Mouse (Mus musculus) large intestine, adult 2 months (tissue): ENCODE measurements around the gene Hist1h1a. TPM values are rescaled to one million over a fixed set of nuclear protein-coding genes. Genes with fewer than 3 reads are reported as not detected.

Source experiments
- DNase-seq: peaks from one replicate; pipeline ENCODE4 v3.0.0-alpha.2; 2012; ENCODE audit warnings: low read depth, low spot score
- WGBS: fragments of 180-500 bp; shearing (Covaris S2); methylation state at CpG from one replicate; pipeline ENCODE4 v1.1.7; 2018; 5-methylcytosine and 5-hydroxymethylcytosine counted together
- polyA plus RNA-seq: library from polyadenylated mRNA; depleted of rRNA; stranded (reverse); fragments of >200 nt; gene quantifications from 2 replicates; pipeline ENCODE4 v1.2.3, GENCODE M21; 2012; rRNA removed

The Hist1h1a gene
- polyA plus RNA-seq, 1 experiment: 1.3 TPM

DNA sequence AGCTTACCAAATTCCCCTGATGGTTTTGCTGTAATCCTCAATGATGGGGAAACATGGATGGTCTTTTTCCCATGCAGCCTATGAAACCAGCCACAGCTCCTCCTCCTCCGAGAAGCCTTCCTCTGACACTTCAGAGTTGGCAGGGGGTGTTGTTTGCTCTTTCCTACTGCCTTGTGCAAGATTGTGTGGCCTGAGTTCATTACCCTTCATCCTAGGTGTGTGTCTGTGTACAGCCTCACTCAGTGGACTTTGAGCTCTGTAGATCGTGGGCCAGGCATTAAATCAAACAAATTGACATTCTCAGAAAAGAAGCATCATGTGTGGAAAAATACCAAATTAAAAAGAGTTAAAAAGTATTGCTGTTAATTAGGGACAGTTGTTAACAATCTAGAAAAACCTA is 41.1 kb downstream of the Hist1h1a start:
- WGBS: 37% methylated on average over 2 of the region's 2 CpGs
- DNase-seq: peak; percentile 43

DNA sequence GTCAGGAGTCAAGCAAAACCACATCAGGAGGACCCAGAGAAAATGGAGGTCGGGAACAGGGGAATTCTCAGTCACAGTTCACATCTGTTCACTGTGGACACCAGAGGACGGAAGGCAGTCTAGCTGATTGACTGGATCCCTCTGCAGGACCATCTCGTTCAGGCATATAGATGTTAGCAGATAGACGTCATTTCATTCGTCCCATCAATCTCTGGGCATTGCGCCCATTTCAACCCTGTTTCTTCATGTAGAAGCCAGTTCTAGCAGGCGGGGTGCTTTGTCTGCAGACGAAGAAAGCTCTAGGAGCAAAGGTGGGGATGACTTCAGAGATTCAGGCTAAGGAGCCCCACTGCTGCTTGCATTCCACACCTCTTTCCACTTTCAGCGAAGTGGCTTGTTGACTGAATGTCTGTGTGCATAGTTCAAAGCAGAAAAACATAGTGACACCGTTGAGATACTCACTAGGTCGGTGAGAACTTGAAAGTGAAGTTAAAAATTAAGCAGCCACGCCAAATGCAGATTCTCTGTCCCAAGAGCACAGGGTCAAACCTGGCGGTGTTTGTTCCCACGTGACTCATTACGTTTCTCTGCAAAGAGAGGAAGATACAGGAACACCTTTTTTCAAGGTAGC is 43.1 kb downstream of the Hist1h1a start, which contains the start of gene Slc17a2:
Slc17a2 (plus strand) TSS at position 572 of the 631 bp plus-strand sequence.
- 35% methylated on average over 15 of the region's 15 CpGs for WGBS
- peak; percentile 43 for DNase-seq

Other genes with a start within 250 kb of the Hist1h1a start
- 27.9 and 42.9 TPM in 2 replicates for gene Hist1h4h, start 232.6 kb upstream of the Hist1h1a start, polyA plus RNA-seq
- gene Hist1h2af, start 229.8 kb upstream of the Hist1h1a start, polyA plus RNA-seq: 64.4 and 250 TPM in 2 replicates
- gene Hist1h3g, start 228.2 kb upstream of the Hist1h1a start, polyA plus RNA-seq: 30.9 and 39.2 TPM in 2 replicates
- 5.2 and 6.8 TPM in 2 replicates for gene Hist1h2bh, start 220.3 kb upstream of the Hist1h1a start, polyA plus RNA-seq
- gene Hist1h3f, start 219.6 kb upstream of the Hist1h1a start, polyA plus RNA-seq: 5.9 and 7.1 TPM in 2 replicates
- gene Hist1h4f, start 212.0 kb upstream of the Hist1h1a start, polyA plus RNA-seq: 27.0 and 31.0 TPM in 2 replicates
- gene Hist1h1d, start 210.4 kb upstream of the Hist1h1a start, polyA plus RNA-seq: 0.40 and 0.43 TPM in 2 replicates
- gene Hist1h3e, start 201.3 kb upstream of the Hist1h1a start, polyA plus RNA-seq: 29.4 and 30.0 TPM in 2 replicates
- 8.9 and 10.5 TPM in 2 replicates for gene Hist1h2ae, start 192.4 kb upstream of the Hist1h1a start, polyA plus RNA-seq
- gene Hist1h2bg, start 192.3 kb upstream of the Hist1h1a start, polyA plus RNA-seq: 29.0 and 42.0 TPM in 2 replicates
- gene Hist1h2bf, start 189.5 kb upstream of the Hist1h1a start, polyA plus RNA-seq: 9.1 and 18.1 TPM in 2 replicates
- gene Hist1h2ad, start 189.3 kb upstream of the Hist1h1a start, polyA plus RNA-seq: 3.6 and 7.5 TPM in 2 replicates
- gene Hist1h3d, start 187.9 kb upstream of the Hist1h1a start, polyA plus RNA-seq: 9.5 and 13.9 TPM in 2 replicates
- 13.6 and 13.7 TPM in 2 replicates for gene Hist1h4d, start 182.1 kb upstream of the Hist1h1a start, polyA plus RNA-seq
- gene Hist1h2be, start 142.5 kb upstream of the Hist1h1a start, polyA plus RNA-seq: 1.9 and 2.5 TPM in 2 replicates
- gene Hist1h1e, start 141.1 kb upstream of the Hist1h1a start, polyA plus RNA-seq: 2.7 and 3.1 TPM in 2 replicates
- gene Hist1h2ac, start 79.7 kb upstream of the Hist1h1a start, polyA plus RNA-seq: 1.2 TPM in 2 replicates
- gene Hist1h2bc, start 79.5 kb upstream of the Hist1h1a start, polyA plus RNA-seq: 279 and 296 TPM in 2 replicates
- gene Hist1h1t, start 67.9 kb upstream of the Hist1h1a start, polyA plus RNA-seq: not detected in 2 replicates
- 16.9 and 21.6 TPM in 2 replicates for gene Hist1h4c, start 65.2 kb upstream of the Hist1h1a start, polyA plus RNA-seq
- gene Hfe, start 52.8 kb upstream of the Hist1h1a start, polyA plus RNA-seq: 6.3 and 7.7 TPM in 2 replicates
- gene Hist1h1c, start 24.9 kb upstream of the Hist1h1a start, polyA plus RNA-seq: 50.3 and 59.2 TPM in 2 replicates
- 19.7 and 24.7 TPM in 2 replicates for gene Hist1h3c, start 18.1 kb upstream of the Hist1h1a start, polyA plus RNA-seq
- 13.5 and 18.0 TPM in 2 replicates for gene Hist1h2bb, start 16.9 kb upstream of the Hist1h1a start, polyA plus RNA-seq
- 17.4 and 19.2 TPM in 2 replicates for gene Hist1h2ab, start 12.5 kb upstream of the Hist1h1a start, polyA plus RNA-seq
- gene Hist1h3b, start 11.4 kb upstream of the Hist1h1a start, polyA plus RNA-seq: 22.1 and 33.6 TPM in 2 replicates
- gene Hist1h4b, start 6.7 kb upstream of the Hist1h1a start, polyA plus RNA-seq: 18.1 and 21.3 TPM in 2 replicates
- 13.1 and 21.1 TPM in 2 replicates for gene Hist1h4a, start 2.4 kb upstream of the Hist1h1a start, polyA plus RNA-seq
- 16.1 and 17.5 TPM in 2 replicates for gene Hist1h3a, start 1.3 kb upstream of the Hist1h1a start, polyA plus RNA-seq
- 0.71 and 4.1 TPM in 2 replicates for gene Trim38, start 6.2 kb downstream of the Hist1h1a start, polyA plus RNA-seq
- gene Slc17a2, start 43.3 kb downstream of the Hist1h1a start, polyA plus RNA-seq: 0.07 TPM in 1 of 2 replicates, not detected in the other
- not detected in 2 replicates for gene Slc17a3, start 75.8 kb downstream of the Hist1h1a start, polyA plus RNA-seq
- not detected in 2 replicates for gene Slc17a1, start 104.1 kb downstream of the Hist1h1a start, polyA plus RNA-seq
- 29.5 and 45.4 TPM in 2 replicates for gene Slc17a4, start 151.3 kb downstream of the Hist1h1a start, polyA plus RNA-seq
- gene Hist1h2ba, start 170.5 kb downstream of the Hist1h1a start, polyA plus RNA-seq: not detected in 2 replicates
- not detected in 2 replicates for gene Hist1h2aa, start 170.8 kb downstream of the Hist1h1a start, polyA plus RNA-seq
- gene Scgn, start 227.5 kb downstream of the Hist1h1a start, polyA plus RNA-seq: 3.7 and 5.5 TPM in 2 replicates